Mouse (Mus musculus) E14TG2a.4 (cell line): ENCODE measurements around the gene Mettl8.

Experiments
- H3K27me3 ChIP-seq: 2 replicates; pipeline ENCODE4 v1.6.1; 2014; ENCODE audit warnings: low read length, control low read depth; ENCODE audit not compliant: insufficient read depth
- H3K36me3 ChIP-seq: 2 replicates; pipeline ENCODE4 v1.6.1; 2014; ENCODE audit warnings: low read length, control low read depth; ENCODE audit not compliant: insufficient read depth
- H3K4me1 ChIP-seq: replicated peaks from 2 replicates; pipeline ENCODE4 v1.6.1; 2014; ENCODE audit warnings: low read depth, low read length, control low read depth
- H3K4me3 ChIP-seq: replicated peaks from 2 replicates; pipeline ENCODE4 v1.5.1; 2014; ENCODE audit warnings: mild to moderate bottlenecking, low read length
- H3K9me3 ChIP-seq: 2 replicates; pipeline ENCODE4 v1.6.1; 2014; ENCODE audit warnings: low read length, control low read depth
- CTCF ChIP-seq: conservative IDR thresholded peaks from 2 replicates; pipeline ENCODE4 v1.5.1; 2014; ENCODE audit warnings: low read length
- NANOG ChIP-seq: IDR thresholded peaks from 2 replicates; pipeline ENCODE4 v1.6.1; 2014; ENCODE audit warnings: borderline replicate concordance, low read length, mixed read lengths
- POU5F1 ChIP-seq: IDR thresholded peaks from 2 replicates; pipeline ENCODE4 v1.6.1; 2014; ENCODE audit warnings: low read length, borderline replicate concordance

Gene Mettl8

GRCm38 (mm10) chr2:71004354-71004753 lies 51.0 kb downstream of the Mettl8 start:
- Histone ChIP-seq H3K4me1 (peaks cover 3% of the 10 kb centered on the region; the same call in 1 of the 2 replicates), H3K36me3 (no peaks in the 10 kb centered on the region), H3K27me3 (no peaks in the 10 kb centered on the region), H3K4me3 (no peak overlapping the region), H3K9me3 (peaks cover 4% of the 10 kb centered on the region; the same call in 1 of the 2 replicates)
- TF ChIP-seq POU5F1: no peak
- no peak for TF ChIP-seq CTCF
- no peak for TF ChIP-seq NANOG

GRCm38 (mm10) chr2:71002509-71002908 lies 52.9 kb downstream of the Mettl8 start:
- H3K4me3 ChIP-seq: no peak overlapping the region
- H3K27me3 ChIP-seq: no peaks in the 10 kb centered on the region
- H3K9me3 ChIP-seq: no peaks in the 10 kb centered on the region
- TF ChIP-seq NANOG: no peak
- TF ChIP-seq POU5F1: no peak
- TF ChIP-seq CTCF: no peak
- 0 out of 2 replicates have a peak, but pooled peaks cover 3% of the 10 kb centered on the region for H3K4me1 ChIP-seq
- no peaks in the 10 kb centered on the region for H3K36me3 ChIP-seq

- TF ChIP-seq NANOG (no peak), POU5F1 (no peak), CTCF (no peak)
Measured at GRCm38 (mm10) chr2:70998771-70999170, 56.6 kb downstream of the Mettl8 start.

GRCm38 (mm10) chr2:70996438-70996837 lies 58.9 kb downstream of the Mettl8 start:
- Histone ChIP-seq H3K4me3 (no peak overlapping the region), H3K4me1 (peaks cover 8% of the 10 kb centered on the region; the same call in 1 of the 2 replicates), H3K36me3 (0 out of 2 replicates have a peak, but pooled peaks cover 5% of the 10 kb centered on the region), H3K9me3 (no peaks in the 10 kb centered on the region), H3K27me3 (no peaks in the 10 kb centered on the region)
- TF ChIP-seq CTCF (no peak), POU5F1 (no peak), NANOG (no peak)

More at GRCm38 (mm10) chr2:70998771-70999170, 56.6 kb downstream of the Mettl8 start:
- Histone ChIP-seq H3K36me3 (no peaks in the 10 kb centered on the region), H3K9me3 (no peaks in the 10 kb centered on the region), H3K4me3 (no peak overlapping the region), H3K4me1 (peaks cover 8% of the 10 kb centered on the region; the same call in 1 of the 2 replicates), H3K27me3 (no peaks in the 10 kb centered on the region)

- H3K9me3 ChIP-seq: no peaks in the 10 kb centered on the region
- H3K36me3 ChIP-seq: 0 out of 2 replicates have a peak, but pooled peaks cover 5% of the 10 kb centered on the region
- H3K27me3 ChIP-seq: no peaks in the 10 kb centered on the region
- TF ChIP-seq CTCF: no peak
- no peak for TF ChIP-seq POU5F1
- TF ChIP-seq NANOG: no peak
- peaks cover 8% of the 10 kb centered on the region; the same call in 1 of the 2 replicates for H3K4me1 ChIP-seq
- no peak overlapping the region for H3K4me3 ChIP-seq
Measured at GRCm38 (mm10) chr2:70995900-70996299, 59.5 kb downstream of the Mettl8 start.

GRCm38 (mm10) chr2:70993740-70994139 lies 61.6 kb downstream of the Mettl8 start:
- TF ChIP-seq NANOG (no peak), CTCF (no peak), POU5F1 (no peak)
- 0 out of 2 replicates have a peak, but pooled peaks cover 5% of the 10 kb centered on the region for H3K36me3 ChIP-seq

GRCm38 (mm10) chr2:70992715-70993114 lies 62.7 kb downstream of the Mettl8 start:
- Histone ChIP-seq H3K36me3 (0 out of 2 replicates have a peak, but pooled peaks cover 6% of the 10 kb centered on the region), H3K4me1 (peaks cover 9% of the 10 kb centered on the region; the same call in 1 of the 2 replicates)
- TF ChIP-seq CTCF: no peak
- TF ChIP-seq NANOG: no peak
- TF ChIP-seq POU5F1: no peak

More at GRCm38 (mm10) chr2:70993740-70994139, 61.6 kb downstream of the Mettl8 start:
- Histone ChIP-seq H3K9me3 (no peaks in the 10 kb centered on the region), H3K4me1 (peaks cover 9% of the 10 kb centered on the region; the same call in 1 of the 2 replicates), H3K4me3 (no peak overlapping the region), H3K27me3 (no peaks in the 10 kb centered on the region)

GRCm38 (mm10) chr2:70990196-70990595 lies 65.2 kb downstream of the Mettl8 start:
- TF ChIP-seq CTCF (no peak), NANOG (no peak), POU5F1 (no peak)

More at GRCm38 (mm10) chr2:70992715-70993114, 62.7 kb downstream of the Mettl8 start:
- Histone ChIP-seq H3K4me3 (no peak overlapping the region), H3K27me3 (no peaks in the 10 kb centered on the region), H3K9me3 (no peaks in the 10 kb centered on the region)

More at GRCm38 (mm10) chr2:70990196-70990595, 65.2 kb downstream of the Mettl8 start:
- H3K4me1 ChIP-seq: 0 out of 2 replicates have a peak, but pooled peaks cover 4% of the 10 kb centered on the region
- no peaks in the 10 kb centered on the region for H3K9me3 ChIP-seq
- no peak overlapping the region for H3K4me3 ChIP-seq
- no peaks in the 10 kb centered on the region for H3K27me3 ChIP-seq
- 0 out of 2 replicates have a peak, but pooled peaks cover 9% of the 10 kb centered on the region for H3K36me3 ChIP-seq
